Mouse (Mus musculus) intestine, embryonic 16.5 days (tissue): ENCODE measurements around the gene Gmds. TPM values are rescaled to one million over a fixed set of nuclear protein-coding genes. Genes with fewer than 3 reads are reported as not detected.

ENCODE experiments used
- ATAC-seq: fragments of 200-750 bp; cut with Nextera tagmentation; 2 replicates; pipeline ENCODE4 v1.8.0; 2017; ENCODE audit warnings: moderate TSS enrichment, moderate library complexity
- H3K27ac ChIP-seq: fragments of 300-500 bp; sonication (generic); 2 replicates; pipeline ENCODE4 v1.5.1; 2014; ENCODE audit warnings: mild to moderate bottlenecking, low read length
- H3K27me3 ChIP-seq: fragments of 300-500 bp; sonication (generic); replicated peaks from 2 replicates; pipeline ENCODE4 v1.6.1; 2014; ENCODE audit warnings: low read length, control low read depth, mixed read lengths; ENCODE audit not compliant: control insufficient read depth, insufficient read depth
- H3K36me3 ChIP-seq: fragments of 300-500 bp; sonication (generic); 2 replicates; pipeline ENCODE4 v1.6.1; 2014; ENCODE audit warnings: low read length, control low read depth; ENCODE audit not compliant: control insufficient read depth, insufficient read depth
- H3K4me1 ChIP-seq: fragments of 300-500 bp; sonication (generic); 2 replicates; pipeline ENCODE4 v1.6.1; 2014; ENCODE audit warnings: low read length, control low read depth, mixed read lengths; ENCODE audit not compliant: control insufficient read depth, insufficient read depth
- H3K4me2 ChIP-seq: fragments of 300-500 bp; sonication (generic); 2 replicates; pipeline ENCODE4 v1.6.1; 2014; ENCODE audit warnings: low read depth, low read length, control low read depth
- H3K4me3 ChIP-seq: fragments of 300-500 bp; sonication (generic); 2 replicates; pipeline ENCODE4 v1.5.1; 2014; ENCODE audit warnings: mild to moderate bottlenecking, low read length
- H3K9ac ChIP-seq: fragments of 300-500 bp; sonication (generic); 2 replicates; pipeline ENCODE4 v1.6.1; 2014; ENCODE audit warnings: low read depth, low read length
- H3K9me3 ChIP-seq: fragments of 300-500 bp; sonication (generic); 2 replicates; pipeline ENCODE4 v1.6.1; 2016; ENCODE audit warnings: low read length, control low read depth; ENCODE audit not compliant: control insufficient read depth
- WGBS: fragments of 180-500 bp; shearing (Covaris S2); extraction: QIAGEN DNeasy Blood & Tissue Kit; methylation state at CpG from one replicate; pipeline ENCODE4 v1.1.7; 2014; 5-methylcytosine and 5-hydroxymethylcytosine counted together
- polyA plus RNA-seq: library from polyadenylated mRNA; unstranded; fragments of >200 nt; fragmentation: Nextera tagmentation; extraction: Ambion mirVana; gene quantifications from 2 replicates; pipeline ENCODE4 v1.2.1, GENCODE M21; 2015

The Gmds gene
- polyA plus RNA-seq, 1 experiment from 2014 or later, result 210 TPM

DNA sequence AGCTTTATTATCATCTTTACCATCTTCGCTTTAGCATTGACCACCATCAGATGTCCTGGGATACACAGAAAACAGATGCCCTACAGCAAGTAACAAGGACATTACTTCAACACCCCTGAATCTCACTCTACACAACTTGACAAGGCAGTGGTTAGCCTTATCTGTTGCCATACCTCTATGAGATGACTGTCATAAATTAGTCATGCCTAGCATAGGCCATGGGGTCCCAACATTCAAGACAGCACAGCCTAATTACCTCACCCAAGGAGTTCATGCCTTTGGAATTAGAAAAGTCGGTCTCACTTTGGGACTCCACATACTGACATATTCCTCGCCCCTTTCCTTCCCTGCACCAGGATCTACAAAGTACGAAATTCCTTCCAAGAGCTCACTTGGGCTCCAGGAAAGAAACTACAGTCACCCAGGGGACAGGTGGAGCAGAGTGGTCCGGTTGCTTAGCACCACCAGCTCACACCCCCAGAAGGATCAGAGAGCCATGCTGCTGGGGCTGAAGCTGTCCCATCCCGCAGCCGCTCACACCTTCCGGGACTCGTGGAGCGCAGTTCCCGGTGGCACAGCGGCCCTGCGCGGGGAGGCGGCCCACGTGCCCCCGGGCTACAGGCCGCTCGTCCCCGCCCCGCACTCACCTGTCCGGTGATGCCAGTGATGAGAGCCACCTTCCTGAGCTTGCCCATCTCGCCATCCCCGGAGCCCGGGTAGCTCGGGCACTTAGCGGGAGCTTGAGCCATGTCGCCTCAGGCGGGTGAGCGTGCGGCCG, 616 bp downstream of the Gmds start:
- Histone ChIP-seq H3K27me3 (no peaks in the 10 kb centered on the region), H3K9me3 (no peaks in the 10 kb centered on the region), H3K4me2 (peak overlapping the region; percentile 88), H3K36me3 (no peaks in the 10 kb centered on the region), H3K27ac (peak overlapping the region; percentile 80), H3K9ac (peak overlapping the region; percentile 90), H3K4me3 (peak overlapping the region; percentile 88), H3K4me1 (peaks cover 10% of the 10 kb centered on the region; the same call in 1 of the 2 replicates)
- peak; percentile 72 for ATAC-seq
- WGBS, result 4% methylated on average over 32 of the region's 32 CpGs

DNA sequence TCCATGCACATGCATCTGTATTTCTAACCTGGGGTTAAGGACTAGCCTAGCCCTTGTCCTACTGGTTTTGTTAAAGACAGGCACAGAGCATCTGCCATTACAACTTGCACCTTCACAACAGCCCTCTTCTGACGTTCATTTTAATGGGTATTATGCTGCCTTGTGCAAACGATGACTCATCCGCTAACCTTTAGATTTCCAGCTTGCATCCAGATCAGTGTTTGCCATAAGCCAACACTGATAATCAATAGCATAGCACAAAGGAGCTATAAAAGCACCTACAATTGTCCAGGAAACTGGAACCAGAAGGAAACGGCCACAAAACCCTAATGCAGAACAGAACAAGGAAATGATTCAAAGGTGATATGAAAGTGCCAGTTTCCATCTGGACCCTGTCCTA, 20.2 kb downstream of the Gmds start:
- no peaks in the 10 kb centered on the region for H3K36me3 ChIP-seq
- peak overlapping the region; percentile 79 for H3K27ac ChIP-seq
- 50% methylated on average over 4 of the region's 4 CpGs for WGBS
- ATAC-seq, result peak; percentile 83
- no peaks in the 10 kb centered on the region for H3K27me3 ChIP-seq
- H3K4me1 ChIP-seq, result peaks cover 8% of the 10 kb centered on the region; the same call in 1 of the 2 replicates
- no peak overlapping the region for H3K9ac ChIP-seq
- H3K9me3 ChIP-seq, result no peaks in the 10 kb centered on the region
- H3K4me3 ChIP-seq, result no peak overlapping the region
- H3K4me2 ChIP-seq, result no peak overlapping the region

DNA sequence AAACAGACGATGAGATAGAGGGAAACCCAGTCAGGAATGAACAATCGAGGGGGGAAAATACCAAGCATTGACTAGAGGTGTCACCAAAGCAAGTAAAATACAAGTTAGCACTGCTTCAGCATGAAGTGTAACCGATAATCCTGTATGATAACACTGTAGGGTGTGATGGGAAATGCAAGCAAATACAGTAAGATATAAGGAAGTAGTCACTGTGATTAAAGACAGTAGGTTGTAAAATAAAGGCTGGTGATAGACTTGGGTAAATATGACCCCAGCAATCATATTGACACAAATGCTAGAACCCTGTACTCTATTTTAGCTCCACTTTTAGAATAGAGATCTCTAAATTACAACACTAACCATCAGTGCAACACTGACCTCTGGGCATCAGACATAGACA, 21.2 kb downstream of the Gmds start:
- Histone ChIP-seq H3K4me1 (peaks cover 8% of the 10 kb centered on the region; the same call in 1 of the 2 replicates), H3K27me3 (no peaks in the 10 kb centered on the region), H3K9me3 (no peaks in the 10 kb centered on the region), H3K4me2 (no peak overlapping the region), H3K36me3 (no peaks in the 10 kb centered on the region), H3K4me3 (no peak overlapping the region), H3K27ac (no peak overlapping the region), H3K9ac (no peak overlapping the region)
- ATAC-seq, result peak; percentile 75
- 55% methylated on average over 3 of the region's 3 CpGs for WGBS

DNA sequence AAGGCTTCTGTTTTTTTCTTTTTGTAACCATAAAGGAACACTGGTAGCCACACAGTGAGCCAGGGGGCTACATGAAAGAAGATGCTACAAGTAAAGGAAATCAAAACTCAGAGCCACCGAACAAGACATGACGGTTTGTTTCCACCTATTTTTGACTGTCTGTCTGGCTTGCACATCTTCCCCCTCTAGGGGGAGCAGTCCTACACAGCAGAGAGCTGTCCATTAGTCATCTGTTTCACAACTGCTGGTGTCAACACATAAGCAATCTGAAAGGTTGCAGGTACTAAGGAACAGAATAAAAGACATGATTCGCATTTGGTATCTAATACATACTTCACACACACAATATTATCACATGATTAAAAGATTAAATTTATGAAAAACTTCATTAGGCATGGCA, 25.9 kb downstream of the Gmds start:
- Histone ChIP-seq H3K27ac (no peak overlapping the region), H3K9me3 (no peaks in the 10 kb centered on the region), H3K9ac (no peak overlapping the region), H3K4me3 (no peak overlapping the region), H3K36me3 (no peaks in the 10 kb centered on the region), H3K27me3 (no peaks in the 10 kb centered on the region), H3K4me1 (no peaks in the 10 kb centered on the region), H3K4me2 (no peak overlapping the region)
- WGBS, result 81% methylated on average over 3 of the region's 3 CpGs
- no peak for ATAC-seq

DNA sequence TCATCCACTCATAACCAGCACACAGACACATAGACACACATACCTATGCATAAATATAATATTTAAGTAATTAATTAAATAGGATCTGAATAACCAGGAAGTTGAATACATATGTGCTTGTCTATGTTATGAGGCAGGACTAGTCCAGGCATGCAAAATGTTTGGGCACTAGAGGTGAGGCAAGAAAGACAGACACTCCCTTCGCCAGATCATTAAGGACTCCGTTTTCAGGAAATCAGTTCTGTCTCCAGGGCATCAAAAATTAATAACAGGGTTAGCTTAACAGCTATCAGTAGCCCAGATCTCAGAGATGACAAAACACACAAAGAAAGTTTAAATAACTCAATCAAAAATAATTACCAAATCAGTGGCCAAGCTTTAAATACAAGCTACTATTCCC, 27.1 kb downstream of the Gmds start:
- H3K4me2 ChIP-seq, result no peak overlapping the region
- H3K4me1 ChIP-seq, result no peaks in the 10 kb centered on the region
- 83% methylated on average over 2 of the region's 2 CpGs for WGBS
- H3K27me3 ChIP-seq, result no peaks in the 10 kb centered on the region
- no peak for ATAC-seq
- H3K27ac ChIP-seq, result no peak overlapping the region
- no peak overlapping the region for H3K4me3 ChIP-seq
- H3K9me3 ChIP-seq, result no peaks in the 10 kb centered on the region
- H3K9ac ChIP-seq, result no peak overlapping the region
- no peaks in the 10 kb centered on the region for H3K36me3 ChIP-seq

- Histone ChIP-seq H3K36me3 (no peaks in the 10 kb centered on the region), H3K4me2 (no peak overlapping the region), H3K27me3 (no peaks in the 10 kb centered on the region), H3K27ac (no peak overlapping the region), H3K4me3 (no peak overlapping the region), H3K4me1 (no peaks in the 10 kb centered on the region), H3K9ac (no peak overlapping the region), H3K9me3 (no peaks in the 10 kb centered on the region)
- no peak for ATAC-seq
- whole genome bisulfite sequencing, result 50% methylated on average over 1 of the region's 1 CpGs
Measured at GRCm38 (mm10) chr13:32298456-32298855, 40.1 kb downstream of the Gmds start.

- no peak overlapping the region for H3K4me3 ChIP-seq
- no peak overlapping the region for H3K9ac ChIP-seq
- no peaks in the 10 kb centered on the region for H3K4me1 ChIP-seq
- no peaks in the 10 kb centered on the region for H3K36me3 ChIP-seq
- no peak overlapping the region for H3K27ac ChIP-seq
- H3K9me3 ChIP-seq, result no peaks in the 10 kb centered on the region
- no peaks in the 10 kb centered on the region for H3K27me3 ChIP-seq
- no peak overlapping the region for H3K4me2 ChIP-seq
- ATAC-seq, result no peak; the same call in 1 of the 2 replicates
- WGBS, result 48% methylated on average over 5 of the region's 5 CpGs
Measured at GRCm38 (mm10) chr13:32297398-32297797, 41.1 kb downstream of the Gmds start.

GRCm38 (mm10) chr13:32294416-32295195, 43.9 kb downstream of the Gmds start:
- 73% methylated on average over 3 of the region's 3 CpGs for WGBS
- Histone ChIP-seq H3K27ac (no peak overlapping the region), H3K4me2 (no peak overlapping the region), H3K4me1 (no peaks in the 10 kb centered on the region), H3K4me3 (no peak overlapping the region), H3K27me3 (no peaks in the 10 kb centered on the region), H3K36me3 (no peaks in the 10 kb centered on the region), H3K9me3 (no peaks in the 10 kb centered on the region), H3K9ac (no peak overlapping the region)
- ATAC-seq, result no peak

DNA sequence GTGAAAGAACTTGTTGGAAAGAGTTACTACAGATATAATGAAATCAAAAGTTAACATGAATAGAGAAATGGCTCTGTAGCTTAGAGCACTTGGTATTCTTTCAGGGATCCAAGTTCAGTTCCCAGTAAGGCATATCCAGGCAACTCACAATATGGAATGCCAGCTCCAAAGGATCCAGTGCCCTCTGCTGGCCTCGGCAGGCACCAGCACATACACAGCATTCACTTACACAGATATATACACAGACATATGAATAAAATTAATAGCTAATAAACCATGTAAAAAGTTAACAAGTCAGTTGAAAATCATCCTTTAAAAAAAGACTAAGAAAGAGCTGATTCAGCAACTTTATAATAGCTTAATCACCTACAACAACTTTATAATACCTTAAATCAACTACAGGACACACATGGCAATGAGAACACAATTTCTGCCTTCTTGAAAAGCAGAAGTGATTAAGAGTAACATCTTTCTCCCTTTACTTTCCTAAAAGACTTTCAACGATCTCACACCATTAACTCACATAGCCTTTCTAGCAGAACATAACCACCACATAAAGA, 65.5 kb downstream of the Gmds start:
- Histone ChIP-seq H3K4me1 (no peaks in the 10 kb centered on the region), H3K27ac (no peak overlapping the region), H3K9ac (no peak overlapping the region), H3K4me3 (no peak overlapping the region), H3K4me2 (no peak overlapping the region), H3K9me3 (no peaks in the 10 kb centered on the region), H3K36me3 (no peaks in the 10 kb centered on the region), H3K27me3 (no peaks in the 10 kb centered on the region)
- ATAC-seq, result no peak
- 91% methylated on average over 2 of the region's 2 CpGs for WGBS
